Mouse (Mus musculus): ENCODE results near the gene Krtcap2.
"Not testable (repeated sequence)": the region's sequence is repeated elsewhere in the genome, so short reads cannot be mapped to it uniquely, and the experiment has no call there.

The Krtcap2 gene

GRCm38 (mm10) chr3:89245688-89246171 lies at the start of gene Krtcap2:
Krtcap2 (plus strand) TSS chr3:89245966.
- no peak for DNase-seq

GRCm38 (mm10) chr3:89195979-89196877 lies 49.5 kb upstream of the Krtcap2 start:
- DNase-seq: peak; percentile 94

- DNase-seq: no peak
These were observed 45.9 kb upstream of the Krtcap2 start for GRCm38 (mm10) chr3:89199839-89200238.

- DNase-seq: peak; percentile 93
These were observed 43.3 kb upstream of the Krtcap2 start, which contains the start of gene Gba for GRCm38 (mm10) chr3:89202253-89203141. Gba (plus strand) TSS chr3:89202928.

GRCm38 (mm10) chr3:89203142-89203514 lies 42.6 kb upstream of the Krtcap2 start:
- DNase-seq: no peak

GRCm38 (mm10) chr3:89206079-89206478 lies 39.7 kb upstream of the Krtcap2 start:
- DNase-seq: no peak

- no peak for DNase-seq
These were observed 39.1 kb upstream of the Krtcap2 start for GRCm38 (mm10) chr3:89206695-89207094.

GRCm38 (mm10) chr3:89208075-89208657 lies 37.6 kb upstream of the Krtcap2 start:
- DNase-seq: no peak

- DNase-seq: no peak
These were observed 37.0 kb upstream of the Krtcap2 start for GRCm38 (mm10) chr3:89208736-89209135.

- no peak for DNase-seq
These were observed 36.0 kb upstream of the Krtcap2 start for GRCm38 (mm10) chr3:89209731-89210130.

GRCm38 (mm10) chr3:89210162-89210561 lies 35.6 kb upstream of the Krtcap2 start:
- DNase-seq: no peak

GRCm38 (mm10) chr3:89210731-89211130 lies 35.0 kb upstream of the Krtcap2 start:
- no peak for DNase-seq

- DNase-seq: peak; percentile 96
These were observed 31.8 kb upstream of the Krtcap2 start for GRCm38 (mm10) chr3:89213803-89214530.

- DNase-seq: no peak
These were observed 30.9 kb upstream of the Krtcap2 start, which contains the start of gene Thbs3 for GRCm38 (mm10) chr3:89214681-89215411. Thbs3 (plus strand) TSS chr3:89215180.

GRCm38 (mm10) chr3:89215853-89216252 lies 29.9 kb upstream of the Krtcap2 start:
- DNase-seq: peak; percentile 96

- not testable (repeated sequence) for DNase-seq
These were observed 29.4 kb upstream of the Krtcap2 start for GRCm38 (mm10) chr3:89216407-89216806.

- peak; percentile 83 for DNase-seq
These were observed 27.5 kb upstream of the Krtcap2 start for GRCm38 (mm10) chr3:89218271-89218670.

- no peak for DNase-seq
These were observed 26.2 kb upstream of the Krtcap2 start for GRCm38 (mm10) chr3:89219546-89219945.

- no peak for DNase-seq
These were observed 24.6 kb upstream of the Krtcap2 start for GRCm38 (mm10) chr3:89221167-89221566.

- DNase-seq: no peak
These were observed 21.0 kb upstream of the Krtcap2 start for GRCm38 (mm10) chr3:89224796-89225195.

GRCm38 (mm10) chr3:89225321-89225815 lies 20.4 kb upstream of the Krtcap2 start:
- DNase-seq: no peak
